Mouse (Mus musculus) stomach, embryonic 16.5 days (tissue): ENCODE measurements at regions not wholly inside any gene's neighbourhood (a gene's known extent, or its start where the extent isn't known, plus 50 kb on each side); places are given as distances from the start of the nearest gene placed in this dataset.
A peak's percentile ranks its signal among the peaks of the same experiment; 100 is the strongest.

Experiments used
- ATAC-seq: fragments of 200-750 bp; cut with Nextera tagmentation; 2 replicates; pipeline ENCODE4 v1.8.0; 2017; ENCODE audit warnings: moderate number of reproducible peaks, moderate TSS enrichment; ENCODE audit not compliant: insufficient read depth, low FRiP score
- H3K27ac ChIP-seq: fragments of 300-500 bp; sonication (generic); 2 replicates; pipeline ENCODE4 v1.5.1; 2014; ENCODE audit warnings: low read length
- H3K27me3 ChIP-seq: fragments of 300-500 bp; sonication (generic); 2 replicates; pipeline ENCODE4 v1.6.1; 2014; ENCODE audit warnings: low read length, control low read depth, mixed read lengths; ENCODE audit not compliant: control insufficient read depth, insufficient read depth
- H3K36me3 ChIP-seq: fragments of 300-500 bp; sonication (generic); 2 replicates; pipeline ENCODE4 v1.6.1; 2014; ENCODE audit warnings: low read length; ENCODE audit not compliant: control insufficient read depth, insufficient read depth
- H3K4me1 ChIP-seq: fragments of 300-500 bp; sonication (generic); 2 replicates; pipeline ENCODE4 v1.6.1; 2014; ENCODE audit warnings: low read length, control low read depth, mixed read lengths; ENCODE audit not compliant: control insufficient read depth, insufficient read depth
- H3K4me2 ChIP-seq: fragments of 300-500 bp; sonication (generic); 2 replicates; pipeline ENCODE4 v1.6.1; 2014; ENCODE audit warnings: low read depth, low read length, mixed read lengths
- H3K4me3 ChIP-seq: fragments of 300-500 bp; sonication (generic); replicated peaks from 2 replicates; pipeline ENCODE4 v1.5.1; 2014; ENCODE audit warnings: mild to moderate bottlenecking, low read length
- H3K9ac ChIP-seq: fragments of 300-500 bp; sonication (generic); 2 replicates; pipeline ENCODE4 v1.6.1; 2014; ENCODE audit warnings: low read length
- H3K9me3 ChIP-seq: fragments of 300-500 bp; sonication (generic); replicated peaks from 2 replicates; pipeline ENCODE4 v1.6.1; 2016; ENCODE audit warnings: low read length, control low read depth; ENCODE audit not compliant: control insufficient read depth
- WGBS: fragments of 180-500 bp; shearing (Covaris S2); extraction: QIAGEN DNeasy Blood & Tissue Kit; methylation state at CpG from one replicate; pipeline ENCODE4 v1.1.7; 2014; 5-methylcytosine and 5-hydroxymethylcytosine counted together

- Histone ChIP-seq H3K4me3 (no peak overlapping the region), H3K4me1 (no peaks in the 10 kb centered on the region), H3K9me3 (no peaks in the 10 kb centered on the region), H3K27ac (no peak overlapping the region), H3K9ac (no peak overlapping the region), H3K27me3 (no peaks in the 10 kb centered on the region), H3K36me3 (no peaks in the 10 kb centered on the region), H3K4me2 (no peak overlapping the region)
- no peak for ATAC-seq
- 48% methylated on average over 9 of the region's 9 CpGs for WGBS
Measured at GRCm38 (mm10) chr12:94066444-94067152, 1625.4 kb upstream of the Flrt2 start.

GRCm38 (mm10) chr12:94070940-94071505 is 1621.0 kb upstream of the Flrt2 start:
- 48% methylated on average over 2 of the region's 2 CpGs for WGBS
- no peaks in the 10 kb centered on the region for H3K27me3 ChIP-seq
- ATAC-seq: no peak
- H3K9ac ChIP-seq: no peak overlapping the region
- H3K36me3 ChIP-seq: no peaks in the 10 kb centered on the region
- no peak overlapping the region for H3K4me2 ChIP-seq
- no peaks in the 10 kb centered on the region for H3K9me3 ChIP-seq
- H3K27ac ChIP-seq: no peak overlapping the region
- H3K4me3 ChIP-seq: no peak overlapping the region
- H3K4me1 ChIP-seq: no peaks in the 10 kb centered on the region

GRCm38 (mm10) chr12:94105582-94106162 is 1586.4 kb upstream of the Flrt2 start:
- Histone ChIP-seq H3K4me3 (no peak overlapping the region), H3K36me3 (no peaks in the 10 kb centered on the region), H3K27me3 (no peaks in the 10 kb centered on the region), H3K4me1 (no peaks in the 10 kb centered on the region), H3K9ac (no peak overlapping the region), H3K9me3 (no peaks in the 10 kb centered on the region), H3K27ac (no peak overlapping the region), H3K4me2 (no peak overlapping the region)
- ATAC-seq: no peak
- WGBS: 63% methylated on average over 1 of the region's 1 CpGs

DNA sequence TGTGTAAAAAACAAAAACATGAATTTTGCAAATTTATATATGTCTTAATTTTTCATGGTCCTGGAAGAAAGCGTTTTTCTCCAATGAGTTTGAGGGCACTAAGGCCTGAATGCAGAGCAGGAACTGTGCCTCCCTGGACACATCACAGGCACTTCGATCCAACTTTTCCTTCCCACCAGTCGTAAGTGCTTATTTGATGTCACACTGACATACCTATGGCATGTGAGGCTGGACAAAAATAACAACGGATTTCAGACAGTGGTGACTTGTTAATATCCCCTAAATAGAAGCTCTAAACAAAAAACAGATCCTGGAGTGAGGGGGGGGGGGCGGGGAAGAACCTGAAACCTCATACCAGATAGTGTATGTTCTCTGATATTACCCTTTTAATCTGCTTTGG is 1541.9 kb upstream of the Flrt2 start:
- ATAC-seq: no peak
- 0 out of 2 replicates have a peak, but pooled peaks cover 5% of the 10 kb centered on the region for H3K4me1 ChIP-seq
- H3K36me3 ChIP-seq: no peaks in the 10 kb centered on the region
- H3K9me3 ChIP-seq: no peaks in the 10 kb centered on the region
- H3K9ac ChIP-seq: no peak overlapping the region
- H3K27ac ChIP-seq: no peak overlapping the region
- WGBS: 71% methylated on average over 5 of the region's 5 CpGs
- no peak overlapping the region for H3K4me2 ChIP-seq
- no peak overlapping the region for H3K4me3 ChIP-seq
- no peaks in the 10 kb centered on the region for H3K27me3 ChIP-seq

DNA sequence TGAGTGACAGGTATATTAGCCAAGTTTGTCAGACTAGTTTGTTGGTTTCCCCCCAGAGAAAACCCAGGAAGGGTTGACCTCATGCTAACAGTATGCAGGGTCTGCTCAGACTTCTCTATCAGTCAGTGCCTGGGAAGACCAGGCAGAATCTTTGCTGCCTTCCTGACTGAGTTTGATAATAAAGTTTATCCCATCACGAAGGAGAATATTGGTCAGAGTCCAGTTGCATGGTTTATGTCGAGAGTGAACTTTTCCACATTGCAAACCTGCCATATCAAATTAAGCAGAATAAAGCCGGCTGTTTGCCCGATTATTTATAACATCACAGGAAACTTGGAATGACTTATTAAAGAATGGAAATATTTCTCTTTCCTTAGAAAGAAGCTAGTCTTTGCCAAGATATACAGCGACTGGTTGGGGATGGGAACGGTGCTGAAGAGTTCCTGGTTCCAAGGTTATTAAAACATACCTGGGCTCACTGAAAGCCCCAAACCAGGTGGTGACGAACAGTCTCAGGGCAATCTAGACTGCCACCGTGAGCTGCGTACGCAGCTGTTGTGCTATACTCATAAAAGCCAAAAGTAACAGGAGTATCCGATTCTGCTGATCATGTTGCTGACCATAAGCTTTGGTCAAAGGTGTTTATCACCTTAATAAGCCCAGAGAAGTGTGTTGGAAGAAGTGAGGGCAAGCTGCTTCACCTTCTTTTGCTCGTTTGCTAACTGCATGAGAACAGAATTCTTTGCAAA is 1536.7 kb upstream of the Flrt2 start:
- ATAC-seq: peak; percentile 40; the same call in 1 of the 2 replicates
- H3K9ac ChIP-seq: no peak overlapping the region
- 42% methylated on average over 12 of the region's 12 CpGs for WGBS
- peak overlapping the region; percentile 12 for H3K27ac ChIP-seq
- no peaks in the 10 kb centered on the region for H3K36me3 ChIP-seq
- H3K27me3 ChIP-seq: no peaks in the 10 kb centered on the region
- no peak overlapping the region for H3K4me3 ChIP-seq
- 0 out of 2 replicates have a peak, but pooled peaks cover 5% of the 10 kb centered on the region for H3K4me1 ChIP-seq
- no peaks in the 10 kb centered on the region for H3K9me3 ChIP-seq
- no peak overlapping the region for H3K4me2 ChIP-seq

DNA sequence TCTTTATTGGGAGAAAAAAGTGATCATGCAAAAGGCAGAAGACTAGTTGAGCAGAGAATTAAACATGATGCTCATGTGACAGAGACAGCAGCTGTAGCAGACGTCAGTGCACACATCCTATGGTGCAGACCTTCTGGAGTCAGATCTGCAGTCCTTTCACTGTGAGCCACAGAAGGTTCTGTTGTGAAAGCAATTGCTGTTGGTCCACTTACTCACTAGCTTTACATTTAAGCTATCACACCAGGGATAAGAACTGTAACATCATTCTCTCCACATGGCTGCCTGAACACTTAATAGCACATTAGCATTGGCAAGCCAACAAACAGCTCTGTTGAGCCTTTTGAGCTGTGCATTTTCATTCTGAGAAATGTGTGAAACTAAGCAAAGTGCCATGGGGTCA is 1509.7 kb upstream of the Flrt2 start:
- Histone ChIP-seq H3K27me3 (no peaks in the 10 kb centered on the region), H3K9me3 (no peaks in the 10 kb centered on the region), H3K4me3 (no peak overlapping the region), H3K36me3 (no peaks in the 10 kb centered on the region), H3K4me2 (no peak overlapping the region), H3K4me1 (no peaks in the 10 kb centered on the region), H3K9ac (no peak overlapping the region), H3K27ac (no peak overlapping the region)
- no peak for ATAC-seq
- WGBS: 23% methylated on average over 1 of the region's 1 CpGs

DNA sequence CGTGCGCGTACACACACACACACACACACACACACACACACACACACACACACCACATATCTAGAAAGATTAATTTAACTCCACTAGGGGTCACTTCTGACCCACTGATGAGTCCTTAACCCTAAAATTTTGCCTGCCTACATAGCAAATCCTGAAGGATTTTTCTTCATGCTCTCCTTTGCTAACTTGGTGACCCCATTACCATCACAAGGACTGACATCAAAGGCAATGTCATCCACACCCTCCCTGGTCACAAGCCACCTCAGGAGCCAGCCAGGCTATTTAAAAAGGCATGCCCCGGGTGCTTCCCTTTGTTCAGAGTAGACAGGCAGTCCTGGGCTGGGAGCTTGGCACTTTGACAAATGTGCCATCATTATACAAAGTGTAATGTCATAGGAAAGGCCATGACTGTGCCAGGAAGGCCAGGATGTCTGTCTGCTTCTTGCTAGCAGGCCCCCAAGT is 1501.4 kb upstream of the Flrt2 start:
- Histone ChIP-seq H3K36me3 (no peaks in the 10 kb centered on the region), H3K9me3 (no peaks in the 10 kb centered on the region), H3K9ac (no peak overlapping the region), H3K4me1 (no peaks in the 10 kb centered on the region), H3K4me2 (no peak overlapping the region), H3K4me3 (no peak overlapping the region), H3K27ac (no peak overlapping the region), H3K27me3 (no peaks in the 10 kb centered on the region)
- peak; percentile 72 for ATAC-seq
- WGBS: 69% methylated on average over 4 of the region's 4 CpGs

DNA sequence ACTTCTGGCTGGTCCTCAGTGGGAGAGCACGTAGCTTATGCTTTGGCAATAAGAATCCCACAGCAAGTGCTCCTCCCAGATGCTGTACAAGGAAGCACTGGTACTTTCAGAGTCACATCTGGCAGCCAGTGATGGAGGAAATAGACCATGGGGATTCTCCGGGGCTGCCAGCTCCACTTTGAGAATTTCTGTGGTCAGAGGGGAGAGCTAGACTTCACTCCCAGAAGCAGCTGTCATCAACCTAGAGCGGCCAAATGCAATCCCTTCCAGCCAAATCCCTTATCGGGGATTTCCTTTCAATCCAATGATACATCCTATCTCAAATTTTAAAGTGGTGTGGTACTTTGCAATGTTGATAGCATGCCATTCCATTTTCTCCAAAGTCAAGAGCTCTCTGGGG is 1474.1 kb upstream of the Flrt2 start:
- 82% methylated on average over 4 of the region's 4 CpGs for WGBS
- no peak overlapping the region for H3K4me2 ChIP-seq

GRCm38 (mm10) chr12:94229894-94230293 is 1462.1 kb upstream of the Flrt2 start:
- Histone ChIP-seq H3K4me3 (no peak overlapping the region), H3K9ac (no peak overlapping the region), H3K4me1 (no peaks in the 10 kb centered on the region), H3K4me2 (no peak overlapping the region), H3K27me3 (no peaks in the 10 kb centered on the region), H3K27ac (no peak overlapping the region), H3K9me3 (no peaks in the 10 kb centered on the region), H3K36me3 (no peaks in the 10 kb centered on the region)
- ATAC-seq: no peak
- 90% methylated on average over 4 of the region's 4 CpGs for WGBS

More for the DNA sequence above, 1474.1 kb upstream of the Flrt2 start:
- no peaks in the 10 kb centered on the region for H3K27me3 ChIP-seq
- no peak overlapping the region for H3K27ac ChIP-seq
- no peaks in the 10 kb centered on the region for H3K36me3 ChIP-seq
- no peak overlapping the region for H3K4me3 ChIP-seq
- H3K9me3 ChIP-seq: no peaks in the 10 kb centered on the region
- no peak overlapping the region for H3K9ac ChIP-seq
- ATAC-seq: no peak
- no peaks in the 10 kb centered on the region for H3K4me1 ChIP-seq
